Mouse (Mus musculus) cerebellum, adult 11 months (tissue): ENCODE results near the gene Romo1.
"Not testable (repeated sequence)": the region's sequence is repeated elsewhere in the genome, so short reads cannot be mapped to it uniquely, and the experiment has no call there.

Experiments
- DNase-seq: peaks from one replicate; pipeline ENCODE4 v3.0.0; 2022

Gene Romo1

GRCm38 (mm10) chr2:156180094-156180821, 36.4 kb downstream of the Romo1 start, which contains the start of gene Rbm39:
Gene Rbm39 (minus strand): TSS chr2:156180238.
- peak; percentile 100 for DNase-seq

GRCm38 (mm10) chr2:156180824-156181590, 37.2 kb downstream of the Romo1 start:
- DNase-seq: no peak

GRCm38 (mm10) chr2:156181592-156181991, 37.8 kb downstream of the Romo1 start:
- no peak for DNase-seq

- DNase-seq: not testable (repeated sequence)
Observed at GRCm38 (mm10) chr2:156189241-156189640, 45.4 kb downstream of the Romo1 start.

GRCm38 (mm10) chr2:156190004-156190896, 46.4 kb downstream of the Romo1 start:
- DNase-seq: no peak

- no peak for DNase-seq
Observed at GRCm38 (mm10) chr2:156191540-156191939, 47.7 kb downstream of the Romo1 start.

- DNase-seq: no peak
Observed at GRCm38 (mm10) chr2:156192068-156192467, 48.2 kb downstream of the Romo1 start.

GRCm38 (mm10) chr2:156193066-156193862, 49.4 kb downstream of the Romo1 start:
- no peak for DNase-seq

- DNase-seq: no peak
Observed at GRCm38 (mm10) chr2:156194571-156194970, 50.7 kb downstream of the Romo1 start.
